Mouse (Mus musculus) testis, adult 2 months (tissue): ENCODE measurements around the gene Pde4d.

Experiments used
- CTCF ChIP-seq: fragments of 200-500 bp; IDR thresholded peaks from 2 replicates; pipeline ENCODE4 v1.5.1; 2012; ENCODE audit warnings: low read depth, mild to moderate bottlenecking, inconsistent platforms, low read length, moderate library complexity; ENCODE audit not compliant: control insufficient read depth, insufficient read depth, insufficient replicate concordance
- POLR2A ChIP-seq: fragments of 200-500 bp; IDR thresholded peaks from 2 replicates; pipeline ENCODE4 v1.6.1; 2012; ENCODE audit warnings: low read depth, mild to moderate bottlenecking, inconsistent platforms, low read length, moderate library complexity; ENCODE audit not compliant: control insufficient read depth

- TF ChIP-seq CTCF: no peak
- no peak for TF ChIP-seq POLR2A
These were observed 957.6 kb downstream of the Pde4d start for GRCm38 (mm10) chr13:109407371-109407770.
